Mouse (Mus musculus): ENCODE data around the gene Tex14. TPM values are rescaled to one million over a fixed set of nuclear protein-coding genes. Genes with fewer than 3 reads are reported as not detected.

Tex14 gene
- total and polyA plus RNA-seq, 3 experiments: 0.08 to 0.23 TPM; not detected in 1

DNA sequence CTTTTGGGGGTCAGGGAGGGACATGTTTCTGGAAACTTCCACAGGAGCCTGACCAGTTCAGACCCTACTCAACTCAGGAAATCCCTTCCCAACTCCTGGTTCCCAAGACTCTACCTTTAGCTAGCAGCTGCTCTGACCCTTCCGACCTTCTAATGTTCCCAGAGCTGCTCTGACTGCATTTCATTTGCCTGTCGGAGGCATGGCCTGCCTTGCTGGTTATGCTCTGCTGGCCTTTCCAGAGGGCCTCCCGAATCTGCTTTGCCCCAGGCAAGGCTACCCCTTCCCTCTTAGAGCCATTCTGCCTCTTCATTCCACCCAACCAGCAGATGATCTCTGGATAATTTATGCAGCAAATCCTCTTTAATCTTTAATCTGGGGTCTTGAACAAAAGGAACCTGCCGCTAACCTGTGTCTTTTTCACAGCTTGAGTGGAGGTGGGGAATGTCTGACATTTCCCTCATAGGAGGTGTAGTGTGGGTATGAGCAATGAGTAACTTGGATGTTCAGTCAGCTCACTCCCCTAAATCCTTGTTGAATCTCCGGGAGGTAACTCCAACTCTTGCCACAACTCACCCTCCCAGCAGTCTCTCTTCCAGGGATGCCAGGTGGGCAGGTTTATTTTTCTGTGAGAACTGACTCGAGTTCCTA, 172.9 kb downstream of the Tex14 start:
- DNase-seq: no peak
- intact Hi-C loops (cut with DNase I): loop anchor here (5.0 kb wide), 1 partner anchor 55 kb away; no protein-coding TSS in a partner anchor
- no peaks in the 10 kb centered on the region for H3K27me3 ChIP-seq (ENCODE audit: control insufficient read depth, insufficient read depth, low read length)
- peaks cover 21% of the 10 kb centered on the region for H3K4me1 ChIP-seq (ENCODE audit: control insufficient read depth, insufficient read depth, low read length)
- no peak overlapping the region; the same call in 1 of the 2 replicates for H3K9ac ChIP-seq (ENCODE audit: low read depth, low read length)
- H3K27ac ChIP-seq: peak overlapping the region; percentile 97
- H3K4me3 ChIP-seq: peak overlapping the region; percentile 96
- H3K36me3 ChIP-seq (ENCODE audit: control insufficient read depth, insufficient read depth, low read length): no peaks in the 10 kb centered on the region
- 46% methylated on average over 6 of the region's 6 CpGs for WGBS
- no peak for TF ChIP-seq POLR2A (IDR thresholded peaks at IDR 0.05; ENCODE audit: insufficient read depth, low read depth, low read length)
- no peak for TF ChIP-seq EP300 (IDR thresholded peaks at IDR 0.05; ENCODE audit: insufficient read depth, low read depth, low read length)
- no peak for TF ChIP-seq CTCF (IDR thresholded peaks at IDR 0.05)
- no peaks in the 10 kb centered on the region for H3K79me2 ChIP-seq (replicated peaks; ENCODE audit: control insufficient read depth, insufficient read depth, low read length)

DNA sequence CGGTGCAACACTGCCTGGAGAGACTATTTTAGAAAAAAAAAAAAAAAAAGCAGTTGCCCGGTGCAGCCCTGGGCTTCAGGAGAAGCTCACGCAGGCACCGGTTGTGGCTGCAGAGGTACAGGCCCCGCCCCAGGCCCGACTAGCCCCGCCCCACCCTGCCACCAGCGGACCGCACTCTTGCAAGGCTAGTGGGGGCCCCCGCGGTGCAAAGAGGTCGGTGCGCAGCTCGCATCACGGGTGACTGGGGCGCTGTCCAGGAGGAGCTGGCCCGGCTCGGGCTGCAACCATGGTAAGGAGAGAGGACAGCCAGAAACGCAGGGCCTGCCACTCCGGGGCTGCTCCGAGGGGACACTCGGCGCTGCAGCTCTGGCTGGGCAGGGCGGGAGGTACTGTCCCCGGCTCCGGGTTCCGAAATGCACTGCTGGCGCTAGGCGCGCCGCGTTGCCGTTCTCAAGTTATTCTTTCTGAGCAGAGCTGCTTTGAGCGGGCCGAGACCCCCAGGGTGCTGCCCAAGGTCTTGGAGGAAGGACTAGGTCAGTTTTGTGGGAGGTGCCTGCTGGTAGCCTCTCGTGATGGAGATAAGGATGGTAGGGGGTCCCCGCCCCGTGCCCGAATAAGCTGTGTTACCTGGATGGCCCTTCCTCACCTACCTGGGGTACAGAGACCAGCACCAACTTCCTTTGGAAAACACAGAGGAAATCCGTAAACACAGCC, 173.5 kb downstream of the Tex14 start:
- Histone ChIP-seq H3K4me1 (ENCODE audit: control insufficient read depth, insufficient read depth, low read length) (peaks cover 24% of the 10 kb centered on the region), H3K79me2 (replicated peaks; ENCODE audit: control insufficient read depth, insufficient read depth, low read length) (no peaks in the 10 kb centered on the region), H3K27me3 (ENCODE audit: control insufficient read depth, insufficient read depth, low read length) (no peaks in the 10 kb centered on the region), H3K9ac (ENCODE audit: low read depth, low read length) (peak overlapping the region; percentile 95), H3K4me3 (peak overlapping the region; percentile 96), H3K36me3 (ENCODE audit: control insufficient read depth, insufficient read depth, low read length) (no peaks in the 10 kb centered on the region), H3K27ac (peak overlapping the region; percentile 97)
- WGBS: 2% methylated on average over 40 of the region's 40 CpGs
- intact Hi-C loops (cut with DNase I): loop anchor here (5.0 kb wide), 1 partner anchor 56 kb away; no protein-coding TSS in a partner anchor
- TF ChIP-seq POLR2A (IDR thresholded peaks at IDR 0.05; ENCODE audit: insufficient read depth, low read depth, low read length): peak; percentile 56
- no peak for TF ChIP-seq CTCF (IDR thresholded peaks at IDR 0.05)
- peak; percentile 83 to 84 for DNase-seq

DNA sequence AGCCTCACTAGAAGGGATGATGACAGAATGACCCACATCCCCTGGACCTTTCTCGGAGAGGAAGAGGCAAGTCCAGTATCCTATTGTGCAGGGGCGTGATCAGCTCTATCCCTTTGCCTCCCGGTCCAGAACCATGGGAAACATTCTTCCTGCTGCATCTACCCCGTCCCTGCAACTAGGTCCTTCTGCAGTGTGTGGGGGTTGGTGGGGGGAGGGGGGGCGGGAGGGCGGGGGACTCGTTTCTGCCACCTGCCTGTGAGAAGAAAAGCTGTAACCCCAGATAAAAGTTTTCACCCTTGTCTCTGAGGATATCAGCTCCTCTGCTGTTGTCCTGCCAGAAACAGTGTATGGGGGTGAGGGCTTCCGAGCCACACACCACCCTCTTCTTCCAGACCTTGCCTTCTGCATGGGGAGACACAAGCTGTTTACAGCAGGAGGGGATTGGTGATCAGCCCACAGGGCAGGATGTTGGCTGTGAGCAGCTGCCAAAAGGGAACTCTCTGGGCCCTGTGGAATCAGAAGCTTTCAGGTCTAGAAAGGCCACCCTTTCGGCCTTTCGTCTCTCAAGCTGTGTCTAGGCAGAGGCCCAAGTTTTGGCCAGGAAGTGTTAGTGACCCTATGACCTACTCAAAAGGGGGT, 174.2 kb downstream of the Tex14 start:
- Histone ChIP-seq H3K79me2 (replicated peaks; ENCODE audit: control insufficient read depth, insufficient read depth, low read length) (no peaks in the 10 kb centered on the region), H3K36me3 (ENCODE audit: control insufficient read depth, insufficient read depth, low read length) (0 out of 2 replicates have a peak, but pooled peaks cover 2% of the 10 kb centered on the region), H3K27ac (peak overlapping the region; percentile 97), H3K4me1 (ENCODE audit: control insufficient read depth, insufficient read depth, low read length) (peaks cover 28% of the 10 kb centered on the region), H3K9ac (ENCODE audit: low read depth, low read length) (peak overlapping the region; percentile 95), H3K27me3 (ENCODE audit: control insufficient read depth, insufficient read depth, low read length) (no peaks in the 10 kb centered on the region), H3K4me3 (peak overlapping the region; percentile 96)
- WGBS: 18% methylated on average over 10 of the region's 10 CpGs
- intact Hi-C loops (cut with DNase I): loop anchor here (5.0 kb wide), 1 partner anchor 57 kb away; no protein-coding TSS in a partner anchor
- DNase-seq: peak; percentile 68 to 72
- TF ChIP-seq CTCF (IDR thresholded peaks at IDR 0.05) (peak; percentile 45), POLR2A (IDR thresholded peaks at IDR 0.05; ENCODE audit: insufficient read depth, low read depth, low read length) (peak; percentile 57), EP300 (IDR thresholded peaks at IDR 0.05; ENCODE audit: insufficient read depth, low read depth, low read length) (no peak)

DNA sequence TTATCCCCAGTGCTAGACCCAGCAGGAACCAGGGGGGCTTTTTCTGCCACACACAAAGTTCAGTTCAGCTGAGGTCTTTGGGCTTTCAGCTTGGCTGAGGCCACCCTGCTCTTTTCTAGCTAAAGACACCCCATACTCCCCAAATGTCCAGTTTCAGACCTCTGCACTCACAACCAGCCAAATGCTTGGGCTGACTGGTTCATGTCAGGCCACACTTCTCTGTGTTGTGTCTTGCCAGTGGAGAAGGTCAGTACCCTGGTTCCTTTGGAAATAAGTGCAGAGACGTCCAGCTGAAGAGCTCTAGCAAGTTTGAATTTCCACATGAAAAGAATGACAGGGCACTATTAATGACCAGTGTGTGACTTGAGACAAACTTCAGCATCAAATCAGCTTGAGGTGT, 174.8 kb downstream of the Tex14 start:
- TF ChIP-seq CTCF (IDR thresholded peaks at IDR 0.05) (no peak), EP300 (IDR thresholded peaks at IDR 0.05; ENCODE audit: insufficient read depth, low read depth, low read length) (no peak), POLR2A (IDR thresholded peaks at IDR 0.05; ENCODE audit: insufficient read depth, low read depth, low read length) (no peak)
- Histone ChIP-seq H3K4me1 (ENCODE audit: control insufficient read depth, insufficient read depth, low read length) (peaks cover 30% of the 10 kb centered on the region), H3K27ac (peak overlapping the region; percentile 97), H3K79me2 (replicated peaks; ENCODE audit: control insufficient read depth, insufficient read depth, low read length) (no peaks in the 10 kb centered on the region), H3K27me3 (ENCODE audit: control insufficient read depth, insufficient read depth, low read length) (no peaks in the 10 kb centered on the region), H3K36me3 (ENCODE audit: control insufficient read depth, insufficient read depth, low read length) (peaks cover 5% of the 10 kb centered on the region; the same call in 1 of the 2 replicates), H3K4me3 (peak overlapping the region; percentile 96), H3K9ac (ENCODE audit: low read depth, low read length) (no peak overlapping the region)
- 10% methylated on average over 1 of the region's 1 CpGs for WGBS
- intact Hi-C loops (cut with DNase I): loop anchor here (5.0 kb wide), 1 partner anchor 57 kb away; no protein-coding TSS in a partner anchor
- no peak for DNase-seq

DNA sequence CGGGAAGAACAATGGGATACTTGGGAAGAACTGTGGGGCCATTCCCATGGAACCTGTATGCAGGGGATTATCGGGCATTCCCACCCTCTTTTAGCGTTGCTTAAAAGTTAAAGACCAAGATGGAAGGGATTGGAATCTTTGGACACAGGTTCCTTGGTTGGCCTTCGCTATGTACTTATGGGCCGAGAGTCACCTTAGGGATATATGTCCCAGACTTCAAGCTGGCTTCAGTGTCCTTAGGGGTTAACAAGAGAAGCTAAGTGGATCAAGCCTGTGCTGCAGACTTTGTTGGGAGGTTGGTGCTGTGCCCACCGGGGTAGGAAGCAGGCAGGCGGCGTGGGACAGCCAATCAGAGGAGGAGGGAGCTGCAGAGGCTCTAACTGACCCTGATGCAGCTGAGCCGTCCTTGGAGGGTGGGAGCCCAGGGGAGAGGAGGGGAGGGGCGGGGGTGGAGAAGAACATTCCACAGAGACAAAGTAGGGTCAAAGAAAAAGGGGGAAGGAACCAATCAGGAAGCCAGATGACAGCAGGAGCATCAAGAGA, 175.7 kb downstream of the Tex14 start:
- Histone ChIP-seq H3K9ac (ENCODE audit: low read depth, low read length) (no peak overlapping the region), H3K4me1 (ENCODE audit: control insufficient read depth, insufficient read depth, low read length) (peaks cover 32% of the 10 kb centered on the region), H3K79me2 (replicated peaks; ENCODE audit: control insufficient read depth, insufficient read depth, low read length) (no peaks in the 10 kb centered on the region), H3K27ac (peak overlapping the region; percentile 97; the same call in 1 of the 2 replicates), H3K27me3 (ENCODE audit: control insufficient read depth, insufficient read depth, low read length) (no peaks in the 10 kb centered on the region), H3K4me3 (peak overlapping the region; percentile 23; the same call in 1 of the 2 replicates), H3K36me3 (ENCODE audit: control insufficient read depth, insufficient read depth, low read length) (peaks cover 5% of the 10 kb centered on the region; the same call in 1 of the 2 replicates)
- no peak for DNase-seq
- intact Hi-C loops (cut with DNase I): no loop called here
- TF ChIP-seq CTCF (IDR thresholded peaks at IDR 0.05): no peak
- no peak for TF ChIP-seq EP300 (IDR thresholded peaks at IDR 0.05; ENCODE audit: insufficient read depth, low read depth, low read length)
- no peak for TF ChIP-seq POLR2A (IDR thresholded peaks at IDR 0.05; ENCODE audit: insufficient read depth, low read depth, low read length)
- WGBS: 56% methylated on average over 10 of the region's 10 CpGs

All from heart, adult 2 months (tissue).